Mouse (Mus musculus) spleen, postnatal 10 days (tissue): ENCODE results near the gene Mark3.
"Not testable (repeated sequence)": the region's sequence is repeated elsewhere in the genome, so short reads cannot be mapped to it uniquely, and the experiment has no call there.

ENCODE experiments used
- DNase-seq, 2 experiments: peaks; one replicate each; pipeline ENCODE4 v3.0.0; 2021 to 2022; ENCODE audit warnings: low spot score in 2 of 2

Mark3 gene

DNA sequence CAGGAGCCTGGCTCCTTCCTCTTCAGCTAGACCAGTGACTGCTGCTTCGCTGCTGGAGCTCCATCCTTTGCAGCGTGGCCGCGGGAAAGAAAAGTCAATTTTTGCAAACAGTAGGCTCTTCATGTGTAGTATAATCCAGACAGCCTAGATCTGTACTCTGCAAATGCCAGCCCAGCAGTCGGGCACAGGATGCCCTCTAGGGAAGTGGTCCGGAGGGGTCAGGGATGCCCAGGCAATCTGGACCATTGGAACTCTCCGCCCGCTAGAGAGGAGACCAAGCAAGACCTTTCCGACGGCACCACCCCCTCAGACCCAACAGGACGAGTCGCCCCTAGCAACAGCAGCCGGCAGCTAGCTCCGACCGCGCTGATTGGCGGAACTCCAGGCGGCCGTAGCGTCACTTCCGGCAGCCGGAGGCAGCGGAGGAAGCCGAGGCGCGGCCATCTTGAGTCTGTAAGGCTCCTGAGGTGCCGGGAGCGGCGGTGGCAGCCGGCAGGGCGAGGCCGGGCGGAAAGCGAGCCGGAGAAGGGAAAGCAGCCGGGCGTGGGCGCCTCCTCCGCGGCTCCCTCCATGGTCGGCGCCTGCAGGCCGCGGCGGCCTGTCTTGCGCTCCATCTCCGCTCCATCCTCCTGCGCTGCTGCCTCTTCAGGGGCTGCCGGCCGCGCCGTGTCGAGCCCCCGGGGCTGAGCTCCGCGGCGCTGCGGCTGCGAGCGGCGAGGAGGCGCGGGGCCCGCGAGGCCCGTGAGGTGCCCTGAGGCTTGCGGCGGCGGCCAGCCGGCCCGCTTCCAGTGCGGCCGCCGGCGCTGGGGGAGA lies at the start of gene Mark3:
Gene Mark3, plus strand, starts transcription at position 450 of the 813 bp plus-strand sequence.
- DNase-seq, result peak; percentile 90 to 97

DNA sequence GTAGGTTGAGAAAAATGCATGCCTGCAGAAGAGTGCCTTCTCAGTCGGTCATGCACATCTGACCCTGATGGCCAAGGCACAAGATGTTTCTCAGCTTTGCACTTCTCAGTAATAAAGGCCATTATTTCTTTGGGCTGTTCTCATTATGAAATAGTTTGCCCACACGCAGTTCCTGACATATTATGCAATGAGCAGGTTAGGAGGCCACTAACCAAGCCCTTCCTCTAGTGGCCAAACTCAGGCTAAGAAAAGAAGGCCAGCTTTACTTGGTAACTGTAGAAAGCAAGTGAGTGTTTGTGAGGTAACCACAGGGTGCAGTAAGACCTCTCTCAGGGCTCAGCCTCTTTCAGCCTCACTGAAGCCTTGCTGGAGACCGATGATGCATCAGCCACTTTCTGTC lies 49.4 kb upstream of the Mark3 start:
- DNase-seq, result no peak

DNA sequence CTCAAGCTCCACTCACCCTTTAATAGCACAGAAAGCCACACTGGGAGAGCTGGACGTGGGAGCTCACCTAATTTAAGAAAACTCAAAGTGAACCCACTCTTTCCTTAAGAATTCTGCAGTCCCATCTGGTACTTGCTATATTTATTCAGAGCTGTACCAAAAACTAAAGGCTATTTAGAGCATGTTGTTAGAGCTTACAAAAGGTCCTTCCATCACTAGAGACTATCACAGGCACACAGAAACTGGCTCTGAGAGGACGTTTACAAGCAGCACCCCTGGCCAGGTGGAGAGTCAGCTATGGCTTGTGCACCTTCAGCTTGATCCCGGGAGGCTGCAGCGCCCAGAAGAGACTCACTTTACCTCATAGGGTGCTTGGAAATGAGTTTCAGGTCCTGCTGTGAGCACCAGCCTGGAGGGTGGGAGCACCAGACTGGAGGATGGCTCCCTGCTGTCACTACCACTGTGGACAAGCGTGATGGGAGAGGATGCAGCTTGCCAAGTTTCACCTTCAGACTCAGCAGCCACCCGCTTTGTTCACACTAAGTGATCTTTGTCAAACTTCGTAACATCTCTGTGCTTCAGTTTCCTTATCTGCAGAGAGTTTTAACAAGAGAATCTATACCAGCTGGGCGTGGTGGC lies 46.6 kb upstream of the Mark3 start:
- no peak for DNase-seq

DNA sequence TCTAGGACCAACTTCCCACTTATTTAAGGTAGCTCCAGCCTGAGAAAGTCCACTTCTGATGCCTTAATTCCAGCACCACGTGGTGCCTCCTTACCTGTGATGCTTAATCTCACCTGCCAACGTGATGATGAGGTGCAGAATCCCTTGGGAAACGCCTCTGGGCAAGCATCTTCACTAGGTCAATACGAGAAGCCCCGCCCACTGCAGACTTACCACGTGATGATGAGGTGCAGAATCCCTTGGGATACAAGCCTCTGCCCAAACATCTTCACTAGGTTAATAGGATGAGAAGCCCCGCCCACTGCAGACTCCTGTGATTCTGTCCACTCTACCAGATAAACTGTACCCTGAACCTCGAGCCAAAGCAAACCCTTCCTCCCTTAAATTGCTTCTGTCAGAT lies 45.1 kb upstream of the Mark3 start:
- no peak for DNase-seq

DNA sequence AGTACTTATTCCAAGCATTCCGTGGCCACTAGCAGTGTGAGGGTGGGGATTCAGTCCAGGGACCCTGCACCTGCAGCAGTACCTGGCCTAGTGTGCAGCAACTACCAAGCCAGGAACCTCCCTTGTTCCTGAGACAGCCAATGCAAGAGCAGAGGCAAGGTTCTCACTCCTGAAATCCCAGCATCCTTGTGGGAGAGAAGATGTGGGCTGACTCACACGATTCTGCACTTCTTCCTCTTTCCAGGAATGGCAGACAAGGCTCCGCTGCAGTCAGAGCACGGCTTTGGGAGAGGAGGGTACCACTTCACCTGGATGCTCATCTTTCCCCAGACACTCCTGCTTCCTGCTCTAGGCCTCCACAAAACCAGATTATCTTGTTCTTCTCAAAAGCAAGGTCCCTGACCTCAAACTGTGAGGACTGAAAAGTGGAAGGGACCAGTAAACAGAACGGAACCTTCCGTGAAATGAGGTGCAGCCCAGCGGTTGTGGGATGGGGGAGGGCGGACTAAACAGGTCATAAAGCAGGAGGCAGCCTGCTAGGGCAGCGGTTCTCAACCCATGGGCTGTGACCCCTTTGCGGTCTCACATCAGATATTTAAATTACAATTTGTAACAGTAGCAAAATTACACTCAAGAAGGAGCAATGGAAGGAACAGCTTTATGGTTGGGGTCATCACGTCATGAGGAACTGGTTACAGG lies 41.1 kb upstream of the Mark3 start:
- no peak for DNase-seq

DNA sequence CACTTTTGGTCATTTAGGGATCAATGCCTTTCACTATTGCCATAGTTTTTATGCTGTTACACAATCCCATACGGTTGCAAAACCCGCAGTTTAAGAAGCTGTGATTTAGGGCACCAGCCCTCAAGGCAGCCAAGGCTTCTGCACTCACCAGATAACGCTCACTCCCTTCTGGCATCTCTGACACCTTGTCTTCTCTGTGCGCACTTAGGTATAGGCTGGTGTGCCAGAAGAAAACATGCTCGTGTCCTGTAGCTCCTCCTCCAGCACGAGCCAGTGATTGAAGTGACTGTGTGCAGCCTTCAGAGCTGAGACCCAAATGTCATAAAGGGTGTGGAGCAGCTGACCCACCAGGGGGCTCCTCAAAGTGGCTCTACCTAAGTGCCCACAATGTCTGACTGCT lies 39.0 kb upstream of the Mark3 start:
- DNase-seq, result peak; percentile 50 to 76

DNA sequence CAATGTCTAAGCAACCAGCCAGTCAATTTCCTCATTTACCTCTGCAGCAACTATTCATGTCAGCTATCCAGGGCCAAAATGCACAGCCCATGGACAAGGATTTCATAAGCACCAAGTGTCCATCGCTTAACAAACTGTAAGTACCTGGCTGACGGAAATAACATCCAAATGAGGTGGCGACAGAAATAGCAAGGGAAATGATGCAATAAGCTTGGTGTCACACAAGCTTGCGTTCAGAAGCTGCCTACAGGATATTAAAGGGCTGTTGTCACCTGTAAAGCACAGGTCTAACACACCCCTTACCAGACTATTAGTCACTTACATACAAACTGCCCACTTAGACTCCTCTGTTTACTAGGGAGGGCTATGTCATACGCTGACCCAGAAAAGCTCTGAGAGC lies 38.6 kb upstream of the Mark3 start:
- DNase-seq, result no peak

DNA sequence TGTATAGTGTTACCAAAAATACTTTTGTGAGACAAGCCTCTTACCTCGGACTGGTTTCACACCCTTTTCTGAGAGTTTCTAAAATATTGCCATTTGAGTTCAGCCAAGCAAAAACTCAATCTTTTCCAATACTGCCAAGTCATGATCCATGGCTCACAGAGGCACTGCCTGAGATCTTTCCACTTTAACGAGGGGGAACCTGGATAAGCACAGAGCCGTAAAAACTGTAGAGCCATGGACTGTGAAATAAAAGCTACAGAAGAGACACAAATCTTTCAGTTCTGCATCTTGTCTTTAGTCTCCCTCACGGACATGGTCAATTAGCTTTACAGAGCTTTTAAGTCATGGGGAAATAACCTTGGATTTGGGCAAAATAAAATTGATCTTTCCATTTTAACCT lies 37.6 kb upstream of the Mark3 start:
- no peak for DNase-seq

DNA sequence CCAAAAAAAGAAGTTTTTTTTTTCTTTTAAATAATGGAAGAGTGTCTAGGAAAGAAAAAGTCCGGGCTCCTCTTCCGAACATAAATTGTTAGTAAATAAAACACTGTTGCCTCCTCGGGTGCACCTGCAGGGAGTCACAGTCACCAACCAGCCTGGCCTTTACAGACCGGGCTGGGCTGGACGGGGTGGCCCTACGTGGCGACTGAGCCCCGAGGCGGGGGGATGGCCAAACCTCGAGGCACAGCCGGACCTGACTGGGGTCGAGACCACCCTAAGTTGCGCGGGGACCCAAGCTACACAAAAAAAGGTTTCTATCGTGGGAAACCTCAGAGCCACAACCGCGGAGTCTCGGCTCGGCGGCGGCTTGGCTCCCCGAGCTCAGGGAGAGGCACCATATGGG lies 37.0 kb upstream of the Mark3 start:
- DNase-seq, result no peak

DNA sequence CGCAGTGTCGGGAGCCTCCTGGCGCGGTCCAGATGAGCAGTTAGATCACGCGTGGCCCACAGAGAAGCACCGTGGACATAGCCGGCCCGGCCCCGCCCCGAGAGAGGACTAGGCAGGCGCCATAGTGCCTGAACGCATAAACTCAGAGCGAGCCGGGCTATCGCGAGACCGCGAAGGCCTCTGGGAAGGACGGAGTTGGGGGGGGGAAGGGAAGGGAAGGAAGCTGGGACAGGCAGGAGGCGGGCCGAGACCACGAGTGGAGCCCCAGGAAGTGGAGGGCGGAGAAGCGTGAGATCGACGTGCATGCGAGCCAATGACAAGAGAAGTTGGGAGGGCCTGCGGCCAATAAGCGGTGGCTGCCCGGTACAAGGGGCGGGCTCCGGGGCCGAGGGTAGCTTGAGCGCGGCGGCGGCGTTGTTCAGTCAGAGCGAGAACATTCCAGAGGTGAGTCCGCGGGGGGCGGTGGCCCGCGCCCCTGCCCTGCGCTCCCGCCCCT lies 36.5 kb upstream of the Mark3 start, which contains the start of gene Eif5:
Gene Eif5, plus strand, starts transcription at position 221 of the 496 bp plus-strand sequence.
- DNase-seq, result peak; percentile 99 to 100

DNA sequence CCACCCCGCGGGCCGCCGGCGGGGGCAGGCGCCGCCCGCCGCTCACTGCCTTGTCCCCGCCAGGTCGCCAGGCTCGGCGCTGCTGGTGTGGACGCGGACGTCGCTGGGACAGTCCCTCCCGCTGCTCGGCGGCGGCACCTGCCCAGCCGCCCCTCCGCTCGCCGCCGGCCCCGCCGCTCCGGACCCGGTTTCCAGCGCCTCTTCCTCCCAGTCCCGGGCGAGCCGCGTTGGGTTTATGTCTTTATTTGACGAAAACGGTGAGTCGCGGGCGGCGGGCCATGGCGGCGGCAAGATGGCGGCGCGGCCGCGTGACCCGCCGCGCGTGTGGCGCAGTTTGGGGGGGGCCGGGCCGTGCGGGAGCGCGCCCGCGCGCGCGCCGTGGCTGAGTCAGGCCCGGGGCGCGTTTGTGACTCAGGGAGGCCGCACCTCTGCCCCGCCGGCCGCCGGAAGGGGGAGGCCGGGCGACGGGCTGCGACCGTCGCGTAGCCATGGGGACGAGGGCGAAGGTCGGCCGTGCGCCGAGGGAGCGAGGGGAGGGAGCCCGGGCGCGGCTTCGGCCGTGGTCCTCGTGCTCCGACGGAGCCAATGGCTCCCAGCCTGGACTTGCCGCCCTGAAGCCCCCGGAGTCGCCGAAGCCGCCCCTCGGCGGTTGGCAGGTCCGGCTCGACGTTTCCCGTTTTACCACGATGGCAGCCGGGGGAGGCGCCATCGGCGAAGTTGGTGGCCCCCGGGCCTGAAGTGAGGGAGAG lies 35.9 kb upstream of the Mark3 start:
- DNase-seq, result peak in 1 of 2 experiments; percentile 88

DNA sequence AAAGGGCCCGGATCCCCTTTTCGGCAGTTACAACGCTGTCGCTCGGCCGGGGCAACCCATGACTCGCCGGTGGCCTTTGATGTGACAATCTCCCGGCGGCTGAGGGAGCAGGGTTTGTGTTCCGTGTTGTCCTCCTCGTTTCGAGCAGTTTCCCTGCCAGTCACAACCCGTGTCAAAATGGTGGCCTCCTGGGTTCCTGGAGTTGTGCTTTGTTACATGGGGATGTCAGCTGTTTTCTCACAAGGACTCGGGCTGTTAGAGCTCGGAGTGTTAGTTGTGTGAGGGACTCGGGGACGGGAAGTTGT lies 35.3 kb upstream of the Mark3 start:
- DNase-seq, result no peak

DNA sequence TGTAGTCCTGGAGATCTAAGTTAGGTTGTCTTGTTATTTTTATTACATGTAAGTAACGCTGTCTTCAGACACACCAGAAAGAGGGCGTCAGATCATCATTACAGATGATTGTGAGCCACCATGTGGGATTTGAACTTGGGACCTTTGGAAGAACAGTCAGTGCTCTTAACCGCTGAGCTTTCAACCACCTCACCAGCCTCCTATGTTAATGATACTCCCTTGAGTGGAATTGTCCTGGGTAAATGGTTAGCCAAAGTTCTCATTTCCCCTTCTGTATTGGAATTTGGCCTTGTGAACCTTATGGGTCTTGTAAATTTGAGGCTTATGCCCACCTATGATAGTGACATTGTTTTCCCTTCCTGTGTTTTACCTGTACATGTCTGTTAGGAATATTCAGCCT lies 27.3 kb upstream of the Mark3 start:
- DNase-seq, result no peak

DNA sequence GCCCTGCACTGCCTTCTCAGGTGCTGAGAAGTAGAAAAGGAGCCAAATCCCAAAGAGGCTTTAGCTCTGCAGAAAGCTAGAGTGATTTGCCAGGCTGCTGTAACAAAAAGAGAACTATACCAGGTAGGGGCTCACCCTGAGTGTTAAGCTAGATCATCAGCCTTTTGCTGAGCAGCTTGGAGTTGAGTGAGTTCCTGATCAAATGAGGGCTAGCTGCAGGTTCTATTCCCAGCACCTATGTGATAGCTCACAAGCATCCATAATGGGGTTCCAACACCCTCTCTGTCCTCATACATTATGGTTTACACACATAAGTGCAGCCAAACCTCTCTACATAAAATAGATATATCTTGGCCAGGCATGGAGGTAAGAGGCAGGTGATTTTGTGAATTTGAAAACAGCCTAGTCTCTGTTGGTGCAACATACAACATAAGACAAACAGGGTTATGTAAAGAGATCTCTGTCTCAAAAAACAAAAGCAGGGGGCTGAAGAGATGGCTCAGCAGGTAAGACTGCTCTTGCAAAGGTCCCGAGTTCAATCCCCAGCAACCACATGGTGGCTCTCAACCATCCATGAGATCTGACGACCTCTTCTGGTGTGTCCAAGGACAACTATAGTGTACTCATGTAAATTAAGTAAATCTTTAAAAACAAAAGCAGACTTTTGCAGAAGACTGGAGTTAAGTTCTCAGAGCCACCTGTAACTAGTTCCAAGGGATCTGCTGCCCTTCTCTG lies 25.6 kb upstream of the Mark3 start:
- no peak for DNase-seq

DNA sequence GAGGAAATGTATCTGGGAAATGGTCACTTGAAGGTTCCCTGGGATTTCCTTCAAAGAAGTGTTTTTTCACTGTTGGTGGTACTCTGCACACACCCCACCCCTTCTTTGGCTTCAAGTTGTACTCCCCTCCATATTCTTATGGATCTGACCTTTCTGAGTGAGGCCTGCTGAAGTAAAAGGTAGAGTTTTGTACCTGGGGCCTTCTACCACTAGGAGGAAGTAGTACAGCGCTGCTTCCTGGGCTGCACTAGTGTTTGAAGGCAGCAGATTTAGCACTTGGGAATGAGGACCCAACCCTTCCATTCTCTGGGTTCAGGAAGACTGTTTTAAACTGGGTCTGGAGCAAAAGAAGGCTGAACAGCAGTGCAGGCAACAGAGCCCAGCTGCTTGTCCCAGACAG lies 23.6 kb upstream of the Mark3 start:
- no peak for DNase-seq

DNA sequence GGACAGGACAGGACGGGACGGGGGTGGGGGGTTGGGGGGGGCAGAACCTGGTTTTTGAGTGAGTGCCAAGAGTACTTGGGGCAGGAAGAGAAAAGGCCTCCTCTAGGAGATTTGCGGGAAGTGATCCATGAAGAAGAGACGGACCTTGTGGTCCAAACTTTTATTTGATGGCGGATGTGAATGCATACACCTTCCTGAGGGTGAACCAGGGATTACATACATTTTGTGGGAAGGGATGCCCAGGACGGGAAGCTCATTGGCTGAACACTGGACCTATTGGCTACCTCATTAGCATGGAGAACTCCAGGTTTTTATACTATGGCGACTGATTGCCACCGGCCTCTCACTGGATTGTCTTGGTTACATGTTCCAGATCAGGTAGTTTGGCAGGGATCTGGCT lies 22.0 kb upstream of the Mark3 start:
- no peak for DNase-seq

DNA sequence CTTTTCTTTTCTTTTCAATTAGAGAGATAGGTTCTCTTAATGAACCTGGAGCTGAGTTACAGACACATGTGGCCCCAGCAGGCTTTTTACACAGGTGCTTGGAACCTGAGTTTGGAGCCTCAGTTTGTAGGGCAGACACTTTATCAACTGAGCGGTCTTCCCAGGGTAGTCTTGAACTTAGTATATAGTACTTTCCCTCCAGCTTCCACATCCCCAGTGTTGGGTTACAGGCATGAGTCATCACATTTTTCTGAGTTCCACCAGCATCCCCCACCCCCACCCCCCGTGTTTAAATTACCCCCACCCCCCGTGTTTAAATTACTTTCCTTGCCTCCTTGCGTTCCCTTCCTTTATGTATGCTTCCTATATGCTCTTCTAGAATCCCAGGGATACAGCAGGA lies 19.0 kb upstream of the Mark3 start:
- no peak for DNase-seq

DNA sequence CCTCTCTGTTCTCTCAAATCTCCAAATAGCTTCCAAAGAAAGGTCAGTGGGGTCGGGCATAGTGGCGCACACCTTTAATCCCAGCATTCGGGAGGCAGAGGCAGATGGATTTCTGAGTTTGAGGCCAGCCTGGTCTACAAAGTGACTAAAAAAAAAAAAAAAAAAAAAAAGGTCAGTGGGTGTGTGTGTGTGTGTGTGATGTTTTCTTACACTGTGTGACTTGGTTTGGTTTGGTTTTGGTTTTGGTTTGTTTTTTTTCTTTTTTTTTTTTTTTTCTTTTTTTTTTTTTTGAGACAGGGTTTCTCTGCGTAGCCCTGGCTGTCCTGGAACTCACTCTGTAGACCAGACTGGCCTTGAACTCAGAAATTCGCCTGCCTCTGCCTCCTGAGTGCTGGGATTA lies 18.4 kb upstream of the Mark3 start:
- not testable (repeated sequence) for DNase-seq

DNA sequence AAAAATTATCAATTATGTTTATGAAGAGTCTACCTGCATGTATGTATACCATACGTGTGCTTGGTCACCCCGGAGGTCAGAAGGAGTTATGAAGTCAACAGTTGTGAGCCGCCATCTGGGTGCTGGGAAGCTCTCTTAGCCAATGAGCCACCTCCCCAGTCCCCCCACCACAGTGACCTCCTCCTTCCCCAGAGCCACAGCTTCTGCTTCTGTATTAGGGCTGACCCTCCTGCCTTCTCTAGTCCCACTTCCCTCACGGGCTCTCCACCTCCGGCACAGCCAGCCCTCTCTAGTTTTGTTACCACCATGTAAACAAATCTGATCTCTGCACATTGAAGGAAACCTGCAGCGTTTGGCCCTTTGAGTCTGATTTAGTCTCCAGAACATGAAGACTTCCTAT lies 16.8 kb upstream of the Mark3 start:
- no peak for DNase-seq

DNA sequence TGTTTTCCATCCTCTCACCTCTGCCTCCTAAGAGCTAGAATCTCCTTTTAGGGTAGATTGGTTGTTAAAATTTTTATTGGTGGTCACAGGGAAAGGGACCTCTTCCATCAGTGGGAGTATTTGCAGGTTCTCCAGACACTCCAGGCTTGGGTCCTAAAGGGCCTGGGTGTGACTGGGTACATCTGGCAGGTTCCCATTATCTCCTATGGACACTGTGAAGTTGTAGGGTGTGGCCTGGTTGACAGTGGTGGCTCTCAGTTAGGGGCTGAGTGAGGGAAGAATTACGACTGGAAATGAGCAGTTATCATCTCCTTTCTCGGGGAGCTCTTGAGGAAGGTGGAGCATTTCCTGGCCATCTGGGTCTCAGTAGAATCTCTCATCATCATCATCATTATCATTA lies 15.7 kb upstream of the Mark3 start:
- peak in 1 of 2 experiments; percentile 54 for DNase-seq

DNA sequence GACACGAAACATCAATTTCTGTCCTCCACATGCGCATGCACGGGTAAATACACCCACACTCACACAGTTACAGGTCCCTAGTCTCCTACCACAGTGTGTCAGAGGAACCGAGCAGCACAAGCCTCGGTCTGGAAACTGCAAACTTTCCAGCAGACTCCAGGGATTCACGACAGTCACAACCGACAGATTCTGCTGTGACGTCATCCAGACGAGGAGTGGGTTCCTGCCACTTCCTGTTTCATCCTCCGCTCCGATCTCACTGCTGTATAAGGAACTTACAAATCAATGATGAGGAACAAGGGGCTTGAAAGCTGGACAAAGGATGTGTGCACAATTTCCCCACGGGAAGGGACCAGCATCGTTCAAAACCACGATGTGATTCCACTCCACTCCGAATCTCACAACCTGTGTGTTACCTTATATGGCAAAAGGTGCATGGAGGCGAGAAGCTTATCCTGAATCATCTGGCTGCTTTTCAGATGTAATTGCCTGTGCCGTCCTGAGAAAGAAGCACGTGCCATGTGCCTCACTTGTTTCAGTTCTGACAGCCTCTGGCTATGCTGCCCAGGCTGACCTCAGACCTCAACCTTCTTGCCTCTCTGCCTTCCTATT lies 14.6 kb upstream of the Mark3 start:
- peak; percentile 42 to 47 for DNase-seq
